In genomic region chr1:156673476-156674194, GRCm38 (mm10) we compare ENCODE assay signal across 8 mouse cellular contexts. TPM values are rescaled to one million over a fixed set of nuclear protein-coding genes. Genes with fewer than 3 reads are reported as not detected.
A peak's percentile ranks its signal among the peaks of the same experiment; 100 is the strongest.
DNase-seq lines count a peak whose midpoint lies in the region; ATAC-seq and TF ChIP-seq lines count a peak whose summit lies in the region.

No protein-coding gene starts in this region.

- H3K9me3 ChIP-seq in embryonic facial prominence, embryonic 12.5 days: no peaks in the 10 kb centered on the region
- no peaks in the 10 kb centered on the region for H3K9me3 ChIP-seq in limb, embryonic 14.5 days (ENCODE audit: control insufficient read depth, low read length)
- no peaks in the 10 kb centered on the region for H3K9me3 ChIP-seq in midbrain, embryonic 15.5 days

- H3K4me2 ChIP-seq in embryonic facial prominence, embryonic 12.5 days (replicated peaks): peak overlapping the region; percentile 99
- H3K4me2 ChIP-seq in limb, embryonic 14.5 days (replicated peaks; ENCODE audit: low read depth, low read length, severe bottlenecking): peak overlapping the region; percentile 94
- peak overlapping the region; percentile 93 for H3K4me2 ChIP-seq in midbrain, embryonic 15.5 days

- DNase-seq in kidney, adult 18-20 months: peak; percentile 56
- DNase-seq in kidney, adult 11 months: no peak
- peak; percentile 42 for DNase-seq in heart, postnatal 4 days
- no peak for DNase-seq in limb, embryonic 14.5 days (ENCODE audit: low spot score)
- peak; percentile 25 to 40 for DNase-seq in thymus, adult 18-20 months
- DNase-seq in ovary, postnatal 10 days (ENCODE audit: low spot score): no peak

- peaks cover 6% of the 10 kb centered on the region; the same call in 1 of the 2 replicates for H3K27me3 ChIP-seq in embryonic facial prominence, embryonic 12.5 days
- H3K27me3 ChIP-seq in limb, embryonic 14.5 days (ENCODE audit: control insufficient read depth, insufficient read depth, low read length): no peaks in the 10 kb centered on the region
- no peaks in the 10 kb centered on the region for H3K27me3 ChIP-seq in midbrain, embryonic 15.5 days (replicated peaks)

- WGBS in embryonic facial prominence, embryonic 12.5 days: 2% methylated on average over 29 of the region's 29 CpGs
- 1% methylated on average over 28 of the region's 29 CpGs for WGBS in limb, embryonic 14.5 days
- 1% methylated on average over 29 of the region's 29 CpGs for WGBS in midbrain, embryonic 15.5 days

- no peak overlapping the region for H3K27ac ChIP-seq in embryonic facial prominence, embryonic 12.5 days
- H3K27ac ChIP-seq in limb, embryonic 14.5 days (replicated peaks; ENCODE audit: low read depth, low read length): no peak overlapping the region
- no peak overlapping the region for H3K27ac ChIP-seq in midbrain, embryonic 15.5 days

- H3K9ac ChIP-seq in embryonic facial prominence, embryonic 12.5 days: peak overlapping the region; percentile 59
- H3K9ac ChIP-seq in limb, embryonic 14.5 days (ENCODE audit: low read depth, low read length, severe bottlenecking): peak overlapping the region; percentile 62
- peak overlapping the region; percentile 45 for H3K9ac ChIP-seq in midbrain, embryonic 15.5 days

- no peak for TF ChIP-seq POLR2A in limb, embryonic 14.5 days (IDR thresholded peaks at IDR 0.05; ENCODE audit: borderline replicate concordance, extremely low read depth, insufficient read depth, insufficient read length)

- 0 out of 2 replicates have a peak, but pooled peaks have one; percentile 14 for ATAC-seq in embryonic facial prominence, embryonic 12.5 days (ENCODE audit: insufficient number of reproducible peaks, insufficient read depth, low FRiP score, low TSS enrichment)
- ATAC-seq in limb, embryonic 14.5 days (ENCODE audit: low FRiP score, low read depth): peak; percentile 9; the same call in 1 of the 2 replicates
- ATAC-seq in midbrain, embryonic 15.5 days (replicated peaks): peak; percentile 69

- peak overlapping the region; percentile 55 for H3K4me3 ChIP-seq in embryonic facial prominence, embryonic 12.5 days
- H3K4me3 ChIP-seq in limb, embryonic 14.5 days (replicated peaks; ENCODE audit: low read length): peak overlapping the region; percentile 57
- H3K4me3 ChIP-seq in midbrain, embryonic 15.5 days: peak overlapping the region; percentile 46

- peaks cover 10% of the 10 kb centered on the region; the same call in 1 of the 2 replicates for H3K4me1 ChIP-seq in embryonic facial prominence, embryonic 12.5 days
- H3K4me1 ChIP-seq in limb, embryonic 14.5 days (ENCODE audit: control insufficient read depth, insufficient read depth, low read length): peaks cover 10% of the 10 kb centered on the region
- H3K4me1 ChIP-seq in midbrain, embryonic 15.5 days: peaks cover 16% of the 10 kb centered on the region

- H3K36me3 ChIP-seq in embryonic facial prominence, embryonic 12.5 days: no peaks in the 10 kb centered on the region
- no peaks in the 10 kb centered on the region for H3K36me3 ChIP-seq in limb, embryonic 14.5 days (ENCODE audit: control insufficient read depth, insufficient read depth, low read length)
- H3K36me3 ChIP-seq in midbrain, embryonic 15.5 days (replicated peaks): no peaks in the 10 kb centered on the region

RNA-seq across cellular contexts. Expression of gene Tor3a, which starts 0.5 kb away (rescaled TPM):
- polyA plus RNA-seq in embryonic facial prominence, embryonic 12.5 days (2016; fragmentation: Nextera tagmentation; extraction: Ambion mirVana): 4.2 and 5.2 TPM in 2 replicates
- 10 to 100 TPM; 10.1 to 12.9 TPM for total RNA-seq in heart, postnatal 4 days (2021)
- 7.6 and 7.7 TPM in 2 replicates for polyA plus RNA-seq in limb, embryonic 14.5 days (2012; rRNA removed)
- 10.1 and 14.7 TPM in 2 replicates for polyA plus RNA-seq in limb, embryonic 14.5 days (2014; fragmentation: Nextera tagmentation; extraction: Ambion mirVana)
- 2.5 and 4.3 TPM in 2 replicates for polyA plus RNA-seq in midbrain, embryonic 15.5 days (2015; fragmentation: Nextera tagmentation; extraction: Ambion mirVana)

RNA-seq across cellular contexts. Expression of gene Fam20b, which starts 45.3 kb away (rescaled TPM):
- polyA plus RNA-seq in embryonic facial prominence, embryonic 12.5 days (2016; fragmentation: Nextera tagmentation; extraction: Ambion mirVana): 26.0 and 26.2 TPM in 2 replicates
- total RNA-seq in heart, postnatal 4 days (2021): 10 to 100 TPM; 52.3 to 54.3 TPM
- polyA plus RNA-seq in limb, embryonic 14.5 days (2012; rRNA removed): 35.0 and 35.8 TPM in 2 replicates
- polyA plus RNA-seq in limb, embryonic 14.5 days (2014; fragmentation: Nextera tagmentation; extraction: Ambion mirVana): 29.7 and 33.5 TPM in 2 replicates
- 34.2 and 34.7 TPM in 2 replicates for polyA plus RNA-seq in midbrain, embryonic 15.5 days (2015; fragmentation: Nextera tagmentation; extraction: Ambion mirVana)

Comparison
In these comparisons a context has a peak if more than half of its experiments do, and no peak if none do; other contexts are left out.
1. DNase-seq: peak in kidney, adult 18-20 months (single experiment), heart, postnatal 4 days (single experiment) and thymus, adult 18-20 months (2 of 2); none in kidney, adult 11 months (single experiment), limb, embryonic 14.5 days (single experiment) and ovary, postnatal 10 days (single experiment).
2. ATAC-seq: peak in every context shown above with its lines; median percentile 69 in midbrain, embryonic 15.5 days; 14 in embryonic facial prominence, embryonic 12.5 days; 9 in limb, embryonic 14.5 days.
3. Peak in every context shown above with its lines, with median percentiles within 50 percentile points of each other: H3K4me2 ChIP-seq, H3K4me3 ChIP-seq and H3K9ac ChIP-seq.